Mouse (Mus musculus): ENCODE data around the gene Rab31. TPM values are rescaled to one million over a fixed set of nuclear protein-coding genes. Genes with fewer than 3 reads are reported as not detected.

Rab31 gene
- total RNA-seq, 1 experiment: 22.8 TPM

- H3K36me3 ChIP-seq (ENCODE audit: control insufficient read depth, insufficient read depth, low read length, poor library complexity, severe bottlenecking): peaks cover 2% of the 10 kb centered on the region; the same call in 1 of the 2 replicates
- DNase-seq (ENCODE audit: low read depth, low spot score): no peak
- no peak for TF ChIP-seq ZC3H11A (IDR thresholded peaks at IDR 0.05; ENCODE audit: borderline replicate concordance, low read depth, low read length)
- TF ChIP-seq CHD2 (IDR thresholded peaks at IDR 0.05; ENCODE audit: low read depth, low read length): no peak
- no peak for TF ChIP-seq ZNF384 (IDR thresholded peaks at IDR 0.05; ENCODE audit: low read depth, low read length)
- no peak for TF ChIP-seq HCFC1 (IDR thresholded peaks at IDR 0.05; ENCODE audit: borderline replicate concordance, insufficient read depth, low read length)
- no peak for TF ChIP-seq MAFK (IDR thresholded peaks at IDR 0.05; ENCODE audit: insufficient read depth, low read depth, low read length)
- H3K4me1 ChIP-seq (ENCODE audit: control insufficient read depth in 2 of 2, insufficient read depth in 2 of 2, low read length in 2 of 2, poor library complexity in 1 of 2): peaks cover 2 to 4% of the 10 kb centered on the region in 2 experiments; a peak in 1 of 4 replicates
- H3K27ac ChIP-seq (ENCODE audit: insufficient read depth, low read depth, low read length, poor library complexity, severe bottlenecking): no peak overlapping the region
- in situ Hi-C loops (cut with MboI; ENCODE audit: low sequenced_read_pairs in 2 of 2, unreplicated experiment in 2 of 2): no loop called here
- no peak overlapping the region for H3K9ac ChIP-seq (ENCODE audit: insufficient read depth, low read depth, low read length, poor library complexity, severe bottlenecking)
- no peak overlapping the region for H3K4me3 ChIP-seq (ENCODE audit: insufficient read depth in 1 of 2, low read depth in 1 of 2, low read length in 2 of 2, poor library complexity in 1 of 2, severe bottlenecking in 1 of 2)
- H3K9me3 ChIP-seq (ENCODE audit: control insufficient read depth, insufficient read depth, low read depth, low read length): no peaks in the 10 kb centered on the region
These were observed 74.6 kb downstream of the Rab31 start for GRCm38 (mm10) chr17:65697791-65698463.

GRCm38 (mm10) chr17:65696939-65697338, 75.6 kb downstream of the Rab31 start:
- Histone ChIP-seq H3K27ac (ENCODE audit: insufficient read depth, low read depth, low read length, poor library complexity, severe bottlenecking) (no peak overlapping the region), H3K9me3 (ENCODE audit: control insufficient read depth, insufficient read depth, low read depth, low read length) (no peaks in the 10 kb centered on the region), H3K9ac (ENCODE audit: insufficient read depth, low read depth, low read length, poor library complexity, severe bottlenecking) (no peak overlapping the region), H3K36me3 (ENCODE audit: control insufficient read depth, insufficient read depth, low read length, poor library complexity, severe bottlenecking) (peaks cover 2% of the 10 kb centered on the region; the same call in 1 of the 2 replicates), H3K4me3 (ENCODE audit: insufficient read depth in 1 of 2, low read depth in 1 of 2, low read length in 2 of 2, poor library complexity in 1 of 2, severe bottlenecking in 1 of 2) (no peak overlapping the region), H3K4me1 (ENCODE audit: control insufficient read depth in 2 of 2, insufficient read depth in 2 of 2, low read length in 2 of 2, poor library complexity in 1 of 2) (peaks cover 2% of the 10 kb centered on the region in 2 experiments; a peak in 1 of 4 replicates)
- no peak for DNase-seq (ENCODE audit: low read depth, low spot score)
- no peak for TF ChIP-seq CHD2 (IDR thresholded peaks at IDR 0.05; ENCODE audit: low read depth, low read length)
- TF ChIP-seq MAFK (IDR thresholded peaks at IDR 0.05; ENCODE audit: insufficient read depth, low read depth, low read length): no peak
- no peak for TF ChIP-seq HCFC1 (IDR thresholded peaks at IDR 0.05; ENCODE audit: borderline replicate concordance, insufficient read depth, low read length)
- no peak for TF ChIP-seq ZC3H11A (IDR thresholded peaks at IDR 0.05; ENCODE audit: borderline replicate concordance, low read depth, low read length)
- no peak for TF ChIP-seq ZNF384 (IDR thresholded peaks at IDR 0.05; ENCODE audit: low read depth, low read length)
- in situ Hi-C loops (cut with MboI; ENCODE audit: low sequenced_read_pairs in 2 of 2, unreplicated experiment in 2 of 2): no loop called here

- in situ Hi-C loops (cut with MboI; ENCODE audit: low sequenced_read_pairs in 2 of 2, unreplicated experiment in 2 of 2): no loop called here
- Histone ChIP-seq H3K4me3 (ENCODE audit: insufficient read depth in 1 of 2, low read depth in 1 of 2, low read length in 2 of 2, poor library complexity in 1 of 2, severe bottlenecking in 1 of 2) (no peak overlapping the region), H3K27ac (ENCODE audit: insufficient read depth, low read depth, low read length, poor library complexity, severe bottlenecking) (no peak overlapping the region), H3K4me1 (ENCODE audit: control insufficient read depth in 2 of 2, insufficient read depth in 2 of 2, low read length in 2 of 2, poor library complexity in 1 of 2) (no peaks in the 10 kb centered on the region), H3K36me3 (ENCODE audit: control insufficient read depth, insufficient read depth, low read length, poor library complexity, severe bottlenecking) (no peaks in the 10 kb centered on the region), H3K9me3 (ENCODE audit: control insufficient read depth, insufficient read depth, low read depth, low read length) (no peaks in the 10 kb centered on the region), H3K9ac (ENCODE audit: insufficient read depth, low read depth, low read length, poor library complexity, severe bottlenecking) (no peak overlapping the region)
- no peak for DNase-seq (ENCODE audit: low read depth, low spot score)
- no peak for TF ChIP-seq CHD2 (IDR thresholded peaks at IDR 0.05; ENCODE audit: low read depth, low read length)
- no peak for TF ChIP-seq MAFK (IDR thresholded peaks at IDR 0.05; ENCODE audit: insufficient read depth, low read depth, low read length)
- TF ChIP-seq HCFC1 (IDR thresholded peaks at IDR 0.05; ENCODE audit: borderline replicate concordance, insufficient read depth, low read length): no peak
- TF ChIP-seq ZC3H11A (IDR thresholded peaks at IDR 0.05; ENCODE audit: borderline replicate concordance, low read depth, low read length): no peak
- no peak for TF ChIP-seq ZNF384 (IDR thresholded peaks at IDR 0.05; ENCODE audit: low read depth, low read length)
These were observed 80.3 kb downstream of the Rab31 start for GRCm38 (mm10) chr17:65692276-65692675.

GRCm38 (mm10) chr17:65683731-65684130, 88.8 kb downstream of the Rab31 start:
- DNase-seq (ENCODE audit: low read depth, low spot score): no peak

More at GRCm38 (mm10) chr17:65683731-65684130, 88.8 kb downstream of the Rab31 start:
- Histone ChIP-seq H3K27ac (ENCODE audit: insufficient read depth, low read depth, low read length, poor library complexity, severe bottlenecking) (no peak overlapping the region), H3K9me3 (ENCODE audit: control insufficient read depth, insufficient read depth, low read depth, low read length) (no peaks in the 10 kb centered on the region), H3K36me3 (ENCODE audit: control insufficient read depth, insufficient read depth, low read length, poor library complexity, severe bottlenecking) (no peaks in the 10 kb centered on the region), H3K4me1 (ENCODE audit: control insufficient read depth in 2 of 2, insufficient read depth in 2 of 2, low read length in 2 of 2, poor library complexity in 1 of 2) (0 out of 4 replicates have a peak, but pooled peaks cover 0 to 4% of the 10 kb centered on the region in 2 experiments), H3K4me3 (ENCODE audit: insufficient read depth in 1 of 2, low read depth in 1 of 2, low read length in 2 of 2, poor library complexity in 1 of 2, severe bottlenecking in 1 of 2) (no peak overlapping the region), H3K9ac (ENCODE audit: insufficient read depth, low read depth, low read length, poor library complexity, severe bottlenecking) (no peak overlapping the region)
- TF ChIP-seq ZC3H11A (IDR thresholded peaks at IDR 0.05; ENCODE audit: borderline replicate concordance, low read depth, low read length) (no peak), CHD2 (IDR thresholded peaks at IDR 0.05; ENCODE audit: low read depth, low read length) (no peak), ZNF384 (IDR thresholded peaks at IDR 0.05; ENCODE audit: low read depth, low read length) (no peak), HCFC1 (IDR thresholded peaks at IDR 0.05; ENCODE audit: borderline replicate concordance, insufficient read depth, low read length) (no peak), MAFK (IDR thresholded peaks at IDR 0.05; ENCODE audit: insufficient read depth, low read depth, low read length) (no peak)
- in situ Hi-C loops (cut with MboI; ENCODE audit: low sequenced_read_pairs in 2 of 2, unreplicated experiment in 2 of 2): no loop called here

Data from ES-E14 (cell line).